Mouse (Mus musculus) kidney, embryonic 15.5 days (tissue): ENCODE measurements at regions not wholly inside any gene's neighbourhood (a gene's known extent, or its start where the extent isn't known, plus 50 kb on each side); places are given as distances from the start of the nearest gene placed in this dataset.
A peak's percentile ranks its signal among the peaks of the same experiment; 100 is the strongest.
"Not testable (repeated sequence)": the region's sequence is repeated elsewhere in the genome, so short reads cannot be mapped to it uniquely, and the experiment has no call there.

Experiments
- ATAC-seq: fragments of 200-750 bp; cut with Nextera tagmentation; replicated peaks from 2 replicates; pipeline ENCODE4 v1.8.0; 2017; ENCODE audit warnings: moderate TSS enrichment; ENCODE audit not compliant: low FRiP score
- H3K27ac ChIP-seq: fragments of 300-500 bp; sonication (generic); 2 replicates; pipeline ENCODE4 v1.5.1; 2015; ENCODE audit warnings: mild to moderate bottlenecking, inconsistent platforms
- H3K27me3 ChIP-seq: fragments of 300-500 bp; sonication (generic); 2 replicates; pipeline ENCODE4 v1.6.1; 2015; ENCODE audit warnings: inconsistent platforms
- H3K36me3 ChIP-seq: fragments of 300-500 bp; sonication (generic); 2 replicates; pipeline ENCODE4 v1.6.1; 2015; ENCODE audit warnings: inconsistent platforms
- H3K4me1 ChIP-seq: fragments of 300-500 bp; sonication (generic); 2 replicates; pipeline ENCODE4 v1.6.1; 2015; ENCODE audit warnings: inconsistent platforms
- H3K4me2 ChIP-seq: fragments of 300-500 bp; sonication (generic); 2 replicates; pipeline ENCODE4 v1.6.1; 2015; ENCODE audit warnings: moderate library complexity, mild to moderate bottlenecking, inconsistent platforms
- H3K4me3 ChIP-seq: fragments of 300-500 bp; sonication (generic); replicated peaks from 2 replicates; pipeline ENCODE4 v1.5.1; 2015; ENCODE audit warnings: mild to moderate bottlenecking, inconsistent platforms
- H3K9ac ChIP-seq: fragments of 300-500 bp; sonication (generic); 2 replicates; pipeline ENCODE4 v1.6.1; 2015; ENCODE audit warnings: mild to moderate bottlenecking, inconsistent platforms
- H3K9me3 ChIP-seq: fragments of 300-500 bp; sonication (generic); replicated peaks from 2 replicates; pipeline ENCODE4 v1.6.1; 2016; ENCODE audit warnings: inconsistent platforms
- WGBS: fragments of 180-500 bp; shearing (Covaris S2); methylation state at CpG from one replicate; pipeline ENCODE4 v1.1.7; 2015; ENCODE audit warnings: mixed read lengths; 5-methylcytosine and 5-hydroxymethylcytosine counted together

DNA sequence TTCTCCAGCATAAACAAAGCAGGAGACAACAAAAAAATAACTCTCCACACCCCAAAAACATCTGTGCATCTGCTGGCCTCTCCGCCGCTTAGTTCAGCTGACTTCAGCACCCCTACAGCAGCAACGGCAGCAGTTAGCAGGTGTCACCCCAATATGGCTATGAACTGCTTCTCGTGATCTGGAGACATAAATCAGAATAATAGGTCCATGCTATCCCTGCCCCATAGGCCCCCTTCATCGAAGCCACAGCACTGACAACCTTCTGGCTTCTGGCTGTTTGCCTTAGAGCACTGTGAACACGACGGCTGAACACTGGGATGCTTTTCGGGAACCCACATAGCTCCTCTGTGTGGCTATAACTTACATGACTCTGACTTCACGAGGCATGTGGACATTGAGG lies 523.8 kb downstream of the Bnc2 start:
- H3K36me3 ChIP-seq = no peaks in the 10 kb centered on the region
- no peak overlapping the region for H3K4me3 ChIP-seq
- no peaks in the 10 kb centered on the region for H3K27me3 ChIP-seq
- H3K27ac ChIP-seq = no peak overlapping the region
- peaks cover 16% of the 10 kb centered on the region for H3K4me1 ChIP-seq
- no peaks in the 10 kb centered on the region for H3K9me3 ChIP-seq
- H3K4me2 ChIP-seq = no peak overlapping the region
- no peak overlapping the region for H3K9ac ChIP-seq
- ATAC-seq = no peak
- WGBS = 49% methylated on average over 9 of the region's 9 CpGs

DNA sequence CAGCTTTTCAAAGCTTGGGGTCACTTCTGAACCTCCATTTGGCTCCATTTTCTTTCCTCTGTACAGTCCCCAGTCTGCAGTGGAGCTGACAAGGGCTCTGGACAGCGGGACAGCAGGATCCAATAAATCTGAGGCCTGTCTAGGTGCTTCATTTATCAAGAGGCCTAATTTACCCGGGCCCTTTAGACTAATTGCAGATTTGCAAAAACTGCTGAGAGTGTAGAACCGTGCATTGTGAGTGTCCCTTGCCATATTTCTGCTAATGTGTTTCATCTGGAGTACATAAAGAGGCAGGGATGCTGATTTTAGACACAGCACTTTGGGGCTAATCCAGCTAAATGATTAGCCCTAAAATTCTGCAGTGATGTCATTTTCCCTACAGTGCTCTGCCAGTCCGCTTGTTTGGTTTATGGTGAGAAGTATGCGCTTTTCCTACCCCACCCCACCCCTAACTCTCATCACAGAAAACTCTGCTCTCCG lies 523.1 kb downstream of the Bnc2 start:
- Histone ChIP-seq H3K36me3 (no peaks in the 10 kb centered on the region), H3K9me3 (no peaks in the 10 kb centered on the region), H3K9ac (no peak overlapping the region), H3K27ac (no peak overlapping the region), H3K4me1 (peaks cover 16% of the 10 kb centered on the region), H3K4me3 (no peak overlapping the region), H3K27me3 (no peaks in the 10 kb centered on the region), H3K4me2 (no peak overlapping the region)
- 40% methylated on average over 6 of the region's 6 CpGs for WGBS
- no peak for ATAC-seq

DNA sequence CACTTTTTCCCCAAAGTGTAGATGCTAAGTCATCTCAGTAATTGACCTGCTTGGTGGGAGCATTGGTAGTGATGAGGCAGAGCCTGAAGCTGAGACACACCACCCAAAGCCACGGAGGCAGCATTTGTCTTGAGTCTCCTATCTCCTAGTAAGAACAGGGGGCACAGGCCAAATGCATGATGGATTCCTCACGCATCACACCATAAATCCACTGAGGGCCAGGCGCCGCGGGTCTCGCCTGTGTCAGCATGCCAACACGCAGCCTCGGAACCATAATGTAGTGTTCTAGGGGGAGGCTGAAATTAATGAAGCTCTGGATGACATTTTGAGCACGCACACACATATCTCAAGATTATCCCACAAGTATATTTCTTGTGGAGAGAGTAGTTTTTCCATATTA lies 521.5 kb downstream of the Bnc2 start:
- no peak overlapping the region for H3K9ac ChIP-seq
- H3K27ac ChIP-seq = no peak overlapping the region
- no peak for ATAC-seq
- peaks cover 16% of the 10 kb centered on the region for H3K4me1 ChIP-seq
- WGBS = 85% methylated on average over 9 of the region's 9 CpGs
- no peaks in the 10 kb centered on the region for H3K27me3 ChIP-seq
- H3K4me2 ChIP-seq = no peak overlapping the region
- H3K36me3 ChIP-seq = no peaks in the 10 kb centered on the region
- no peak overlapping the region for H3K4me3 ChIP-seq
- H3K9me3 ChIP-seq = no peaks in the 10 kb centered on the region

DNA sequence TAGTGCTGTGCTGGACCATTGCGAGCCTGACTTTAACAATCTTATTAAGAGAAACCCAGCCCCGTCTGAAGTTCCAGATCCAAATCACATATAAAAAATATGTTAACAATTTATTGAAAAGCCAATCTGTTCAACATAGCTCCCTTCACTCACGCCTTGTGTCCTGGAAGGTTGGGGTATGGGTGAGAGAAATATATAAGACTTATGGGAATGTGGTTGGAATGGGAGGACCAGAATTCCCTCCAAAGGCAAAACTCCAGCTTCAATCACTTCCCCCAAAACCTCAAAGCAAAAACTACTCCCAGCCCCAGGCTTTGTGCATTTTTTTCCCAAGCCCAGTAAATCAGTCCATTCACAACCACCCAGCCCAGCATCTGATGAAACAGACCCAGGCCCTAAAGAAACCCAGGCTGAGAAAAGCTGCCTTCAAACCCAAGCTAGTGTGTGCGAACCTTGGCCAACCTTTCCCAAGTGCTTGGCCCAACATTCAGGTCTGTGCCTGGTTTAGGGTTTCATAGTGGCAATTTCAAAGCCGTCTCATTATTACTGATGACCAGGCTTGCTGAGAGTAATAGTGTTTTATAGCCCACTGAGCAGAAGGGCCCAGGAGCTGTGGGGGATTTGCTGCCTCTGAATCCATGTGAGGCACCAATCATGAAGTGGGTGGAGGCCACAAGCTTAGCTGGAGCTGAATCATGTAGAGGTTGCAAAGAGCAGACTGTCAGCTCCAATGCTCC lies 517.0 kb downstream of the Bnc2 start:
- WGBS = 66% methylated on average over 5 of the region's 5 CpGs
- no peaks in the 10 kb centered on the region for H3K27me3 ChIP-seq
- H3K9me3 ChIP-seq = no peaks in the 10 kb centered on the region
- ATAC-seq = no peak
- H3K36me3 ChIP-seq = no peaks in the 10 kb centered on the region
- no peak overlapping the region for H3K4me3 ChIP-seq
- no peak overlapping the region for H3K9ac ChIP-seq
- no peak overlapping the region for H3K27ac ChIP-seq
- H3K4me1 ChIP-seq = no peaks in the 10 kb centered on the region
- no peak overlapping the region for H3K4me2 ChIP-seq

DNA sequence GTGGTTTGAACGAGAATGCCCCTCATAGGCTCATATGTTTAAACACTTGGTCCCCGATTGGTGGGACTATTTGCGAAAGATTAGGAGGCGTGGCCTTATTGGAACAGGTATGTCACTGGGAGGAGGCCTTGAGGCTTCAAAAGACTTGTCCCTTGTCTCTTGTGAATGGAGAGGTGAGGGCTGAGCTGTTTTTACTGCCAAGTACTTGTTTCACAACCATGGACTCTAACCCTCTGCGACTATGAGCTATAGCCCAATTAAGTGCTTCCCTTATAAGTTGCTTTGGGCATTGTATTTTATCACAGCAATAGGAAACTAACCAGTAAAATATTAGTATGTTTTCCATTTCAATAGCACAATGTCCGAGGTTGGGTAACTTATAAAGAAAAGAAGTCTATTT lies 511.7 kb downstream of the Bnc2 start:
- Histone ChIP-seq H3K4me2 (no peak overlapping the region), H3K27me3 (no peaks in the 10 kb centered on the region), H3K9me3 (no peaks in the 10 kb centered on the region), H3K27ac (no peak overlapping the region), H3K4me3 (no peak overlapping the region), H3K36me3 (no peaks in the 10 kb centered on the region), H3K4me1 (no peaks in the 10 kb centered on the region), H3K9ac (no peak overlapping the region)
- no peak for ATAC-seq
- 91% methylated on average over 6 of the region's 6 CpGs for WGBS

DNA sequence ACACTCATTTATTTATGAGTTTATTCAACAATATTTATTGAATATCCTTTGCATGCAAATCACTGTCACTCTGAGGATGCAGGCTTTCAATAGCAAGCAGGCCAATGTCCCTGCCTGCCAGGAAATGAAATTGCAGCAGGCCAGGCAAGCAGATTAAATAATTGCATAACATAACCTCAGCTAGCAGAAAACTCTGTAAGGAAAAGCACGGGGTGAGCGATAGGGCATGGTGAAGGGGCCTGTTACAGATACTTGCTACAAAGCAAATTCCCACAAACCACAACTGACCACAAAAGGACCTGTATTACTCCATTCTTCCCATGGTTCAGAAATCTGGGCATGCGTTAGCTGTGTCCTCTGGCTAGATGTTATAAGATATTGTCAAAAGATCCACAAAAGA lies 509.8 kb downstream of the Bnc2 start:
- H3K27ac ChIP-seq = no peak overlapping the region
- no peaks in the 10 kb centered on the region for H3K4me1 ChIP-seq
- no peak for ATAC-seq
- 90% methylated on average over 3 of the region's 3 CpGs for whole genome bisulfite sequencing
- no peaks in the 10 kb centered on the region for H3K27me3 ChIP-seq
- no peaks in the 10 kb centered on the region for H3K9me3 ChIP-seq
- no peaks in the 10 kb centered on the region for H3K36me3 ChIP-seq
- H3K9ac ChIP-seq = no peak overlapping the region
- H3K4me2 ChIP-seq = no peak overlapping the region
- H3K4me3 ChIP-seq = no peak overlapping the region

DNA sequence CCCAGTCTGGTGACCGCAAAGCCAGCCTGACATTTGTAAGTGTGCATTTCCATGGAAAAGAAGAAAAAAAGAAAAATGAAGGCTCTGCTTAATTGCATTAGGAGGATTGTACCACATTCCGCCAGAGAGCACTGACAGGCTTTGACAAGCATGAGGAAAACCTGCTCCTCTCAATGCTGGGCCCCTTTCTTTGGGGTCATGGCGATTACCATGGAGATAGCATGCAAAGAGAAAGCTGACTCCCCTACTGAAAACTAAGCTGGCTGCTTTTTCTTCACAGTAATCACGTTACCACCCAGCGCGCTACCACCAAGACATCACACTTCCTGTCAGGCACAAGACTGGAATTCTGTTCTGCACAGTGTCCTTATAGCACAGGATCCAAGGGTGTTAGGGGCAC lies 502.2 kb downstream of the Bnc2 start:
- no peak overlapping the region for H3K4me3 ChIP-seq
- H3K9me3 ChIP-seq = no peaks in the 10 kb centered on the region
- H3K4me1 ChIP-seq = peaks cover 9% of the 10 kb centered on the region
- ATAC-seq = peak; percentile 71
- 37% methylated on average over 6 of the region's 6 CpGs for WGBS
- no peak overlapping the region for H3K27ac ChIP-seq
- H3K4me2 ChIP-seq = no peak overlapping the region
- H3K27me3 ChIP-seq = no peaks in the 10 kb centered on the region
- no peaks in the 10 kb centered on the region for H3K36me3 ChIP-seq
- H3K9ac ChIP-seq = no peak overlapping the region

DNA sequence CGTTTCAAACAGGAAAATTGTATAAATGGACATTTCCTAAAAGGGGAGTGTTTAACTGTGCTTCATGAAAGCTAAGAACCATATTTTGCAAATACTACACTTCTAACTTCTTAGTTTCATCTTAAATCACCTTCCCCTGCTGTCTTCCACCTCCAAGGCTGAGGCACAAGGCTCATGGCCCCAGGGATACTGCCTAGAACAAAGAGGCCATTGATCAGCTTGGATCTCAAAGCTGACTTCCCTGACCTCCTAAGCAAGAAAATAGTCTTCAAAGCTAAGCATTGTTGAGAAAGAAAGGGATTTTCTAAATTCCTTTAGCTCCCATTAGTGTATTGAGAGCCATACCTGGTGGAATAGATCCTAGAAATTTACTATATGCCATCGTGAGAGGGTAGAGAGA lies 501.6 kb downstream of the Bnc2 start:
- H3K4me3 ChIP-seq = no peak overlapping the region
- peaks cover 9% of the 10 kb centered on the region for H3K4me1 ChIP-seq
- no peaks in the 10 kb centered on the region for H3K36me3 ChIP-seq
- WGBS = 67% methylated on average over 2 of the region's 2 CpGs
- no peak overlapping the region for H3K9ac ChIP-seq
- no peak for ATAC-seq
- H3K27ac ChIP-seq = no peak overlapping the region
- H3K4me2 ChIP-seq = no peak overlapping the region
- H3K27me3 ChIP-seq = no peaks in the 10 kb centered on the region
- H3K9me3 ChIP-seq = no peaks in the 10 kb centered on the region

DNA sequence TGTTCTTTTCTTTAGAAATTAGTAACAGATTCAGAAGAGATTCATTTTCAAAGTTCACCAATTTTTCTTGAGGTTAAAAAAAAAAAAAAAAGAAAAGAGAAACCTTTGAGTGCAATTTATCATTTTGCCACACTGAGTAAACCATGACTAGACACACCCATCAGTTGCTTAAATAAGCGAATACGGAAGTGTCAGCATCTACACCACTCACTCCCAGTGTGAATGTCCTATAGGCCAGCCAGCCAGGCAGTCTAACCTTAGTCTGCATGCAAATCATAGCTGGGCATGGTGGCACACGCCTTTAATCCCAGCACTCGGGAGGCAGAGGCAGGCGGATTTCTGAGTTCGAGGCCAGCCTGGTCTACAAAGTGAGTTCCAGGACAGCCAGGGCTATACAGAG lies 498.6 kb downstream of the Bnc2 start:
- not testable (repeated sequence) for H3K9me3 ChIP-seq, H3K36me3 ChIP-seq, ATAC-seq, H3K4me1 ChIP-seq, H3K27me3 ChIP-seq, H3K27ac ChIP-seq, H3K4me3 ChIP-seq, H3K9ac ChIP-seq, H3K4me2 ChIP-seq
- WGBS = 95% methylated on average over 6 of the region's 6 CpGs

DNA sequence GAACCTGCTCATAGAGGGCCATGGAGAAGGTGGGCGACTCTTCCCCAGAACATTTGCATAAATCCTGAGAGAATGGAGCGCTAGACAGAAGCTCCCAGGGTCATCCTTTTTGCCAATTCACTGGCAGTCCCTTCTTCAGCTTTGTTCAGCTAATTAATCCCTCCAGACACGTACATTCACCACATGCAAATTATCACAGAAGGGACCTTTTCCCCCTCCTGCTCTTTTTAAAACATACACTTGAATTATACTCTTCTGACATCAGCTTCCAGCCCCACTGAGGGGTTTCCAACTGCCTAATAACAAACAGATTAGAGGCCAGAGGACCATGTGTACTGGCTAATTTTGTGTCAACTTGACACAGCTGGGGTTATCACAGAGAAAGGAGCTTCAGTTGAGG lies 497.2 kb downstream of the Bnc2 start:
- H3K9ac ChIP-seq = no peak overlapping the region
- H3K27ac ChIP-seq = no peak overlapping the region
- WGBS = 63% methylated on average over 3 of the region's 3 CpGs
- no peak overlapping the region for H3K4me3 ChIP-seq
- H3K9me3 ChIP-seq = no peaks in the 10 kb centered on the region; the same call in 1 of the 2 replicates
- peaks cover 4% of the 10 kb centered on the region for H3K4me1 ChIP-seq
- no peaks in the 10 kb centered on the region for H3K36me3 ChIP-seq
- no peak overlapping the region for H3K4me2 ChIP-seq
- ATAC-seq = no peak
- no peaks in the 10 kb centered on the region for H3K27me3 ChIP-seq

DNA sequence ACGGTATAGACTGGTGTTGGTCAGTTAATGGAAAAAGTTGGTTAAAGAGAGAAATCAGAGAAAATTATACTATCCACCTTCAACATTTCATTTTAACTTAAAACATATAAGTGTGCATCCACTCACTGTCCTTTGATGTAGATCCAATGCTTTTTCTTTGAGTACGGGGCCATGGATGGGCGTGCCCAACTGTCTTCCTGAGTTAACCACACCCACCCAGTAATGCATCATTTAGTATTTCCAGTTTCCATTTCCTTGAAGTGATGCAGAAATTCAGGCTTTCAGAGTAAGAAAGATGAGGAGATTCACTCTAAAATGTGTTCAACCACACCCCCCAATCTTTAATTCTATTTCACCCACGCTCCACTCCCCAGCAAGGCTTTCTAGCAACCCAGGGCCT lies 490.6 kb downstream of the Bnc2 start:
- ATAC-seq = no peak
- no peaks in the 10 kb centered on the region for H3K36me3 ChIP-seq
- 83% methylated on average over 4 of the region's 4 CpGs for WGBS
- no peak overlapping the region for H3K4me2 ChIP-seq
- H3K27ac ChIP-seq = no peak overlapping the region
- peaks cover 14% of the 10 kb centered on the region for H3K4me1 ChIP-seq
- H3K27me3 ChIP-seq = no peaks in the 10 kb centered on the region
- no peak overlapping the region for H3K4me3 ChIP-seq
- no peaks in the 10 kb centered on the region; the same call in 1 of the 2 replicates for H3K9me3 ChIP-seq
- no peak overlapping the region for H3K9ac ChIP-seq

DNA sequence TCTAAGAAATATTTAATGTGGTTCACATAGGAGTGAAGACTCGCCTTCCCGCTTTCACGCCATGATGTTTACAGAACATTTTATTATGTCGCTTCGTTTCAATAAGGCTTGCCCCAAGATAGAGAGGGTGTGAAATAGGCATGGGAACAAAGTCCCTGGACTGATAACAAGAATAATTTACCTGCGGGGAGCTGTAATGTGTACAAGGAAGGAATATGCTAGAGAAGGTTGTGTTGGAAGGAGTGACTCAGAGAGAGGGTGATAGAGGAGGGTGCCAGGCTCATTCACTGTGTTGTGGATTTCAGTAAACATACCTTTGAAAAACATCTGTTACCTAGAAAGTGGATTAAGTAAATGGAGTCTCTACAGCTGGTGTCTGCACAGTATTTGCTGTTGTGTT lies 490.2 kb downstream of the Bnc2 start:
- H3K27me3 ChIP-seq = no peaks in the 10 kb centered on the region
- WGBS = 89% methylated on average over 6 of the region's 6 CpGs
- H3K4me3 ChIP-seq = no peak overlapping the region
- H3K9ac ChIP-seq = no peak overlapping the region
- H3K4me1 ChIP-seq = peaks cover 18% of the 10 kb centered on the region
- H3K36me3 ChIP-seq = no peaks in the 10 kb centered on the region
- H3K27ac ChIP-seq = no peak overlapping the region
- no peak for ATAC-seq
- no peaks in the 10 kb centered on the region; the same call in 1 of the 2 replicates for H3K9me3 ChIP-seq
- no peak overlapping the region for H3K4me2 ChIP-seq

DNA sequence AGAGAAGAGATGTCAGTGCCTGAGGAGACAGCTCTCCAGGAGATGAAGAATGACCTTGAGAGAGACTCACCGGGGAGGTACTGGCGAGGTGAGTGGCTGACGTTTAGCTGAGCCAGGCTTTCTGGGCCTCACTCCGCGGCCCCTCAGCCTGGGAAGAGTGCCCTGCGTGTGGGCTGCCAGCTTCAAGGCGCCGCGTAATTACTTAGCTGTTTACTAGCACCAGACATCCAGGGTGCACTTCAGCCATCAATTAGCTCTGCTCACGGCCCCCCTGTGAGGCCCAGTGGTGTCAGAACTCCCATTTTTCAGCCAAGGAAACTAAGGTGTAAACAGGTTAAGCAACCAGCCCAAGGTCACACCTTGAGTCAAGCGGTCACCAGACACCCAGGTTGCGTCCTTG lies 485.8 kb downstream of the Bnc2 start:
- Histone ChIP-seq H3K4me2 (no peak overlapping the region), H3K4me3 (no peak overlapping the region), H3K27ac (no peak overlapping the region), H3K9me3 (no peaks in the 10 kb centered on the region), H3K36me3 (no peaks in the 10 kb centered on the region), H3K27me3 (no peaks in the 10 kb centered on the region), H3K9ac (no peak overlapping the region), H3K4me1 (peaks cover 19% of the 10 kb centered on the region)
- 27% methylated on average over 12 of the region's 12 CpGs for WGBS
- ATAC-seq = peak; percentile 59
